Mouse (Mus musculus) embryonic fibroblast, embryonic 13.5 days (primary cell): ENCODE data around the gene Haus2. TPM values are rescaled to one million over a fixed set of nuclear protein-coding genes. Genes with fewer than 3 reads are reported as not detected.
"Not testable (repeated sequence)": the region's sequence is repeated elsewhere in the genome, so short reads cannot be mapped to it uniquely, and the experiment has no call there.

Experiments used
- H3K27ac ChIP-seq: 2 replicates; pipeline ENCODE4 v1.5.1; 2012; ENCODE audit warnings: low read length, control low read depth, inconsistent platforms; ENCODE audit not compliant: insufficient read depth
- H3K4me1 ChIP-seq: 2 replicates; pipeline ENCODE4 v1.6.1; 2011; ENCODE audit warnings: low read length; ENCODE audit not compliant: control insufficient read depth, insufficient read depth
- H3K4me3 ChIP-seq: 2 replicates; pipeline ENCODE4 v1.5.1; 2011; ENCODE audit warnings: mild to moderate bottlenecking, control low read depth, low read length; ENCODE audit not compliant: insufficient read depth
- CTCF ChIP-seq: IDR thresholded peaks from 2 replicates; pipeline ENCODE4 v1.5.1; 2011; ENCODE audit warnings: mild to moderate bottlenecking, control low read depth, low read length, moderate library complexity, borderline replicate concordance; ENCODE audit not compliant: insufficient read depth
- POLR2A ChIP-seq: IDR thresholded peaks from 2 replicates; pipeline ENCODE4 v1.6.1; 2011; ENCODE audit warnings: low read depth, mild to moderate bottlenecking, control low read depth, low read length, moderate library complexity
- polyA plus RNA-seq: library from polyadenylated mRNA; stranded (reverse); fragments of >200 nt; gene quantifications from 2 replicates; pipeline ENCODE4 v1.2.4, GENCODE M21; 2011; ENCODE audit warnings: low read depth; ENCODE audit not compliant: missing spikeins, insufficient read length

The Haus2 gene
- polyA plus RNA-seq, 1 experiment = 26.0 TPM

DNA sequence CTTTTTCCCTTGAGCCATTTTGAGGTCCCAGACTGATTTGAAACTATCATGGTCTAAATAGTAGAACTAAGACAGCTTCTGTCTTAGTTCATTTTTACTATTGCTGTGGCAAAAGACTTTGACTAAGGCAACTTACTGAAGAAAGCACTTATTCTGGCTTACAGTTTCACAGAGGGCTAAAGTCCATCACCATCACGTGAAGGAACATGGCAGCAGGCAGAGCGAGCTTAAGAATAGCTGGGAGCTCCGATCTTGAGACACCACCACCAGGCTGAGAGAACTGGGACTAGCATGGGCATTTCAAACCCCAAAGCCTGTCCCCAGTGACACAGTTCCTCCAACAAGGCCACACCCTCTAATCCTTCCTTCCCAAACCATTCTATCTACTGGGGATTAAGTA is 38.1 kb upstream of the Haus2 start:
- TF ChIP-seq CTCF (no peak), POLR2A (no peak)
- peaks cover 2% of the 10 kb centered on the region; the same call in 1 of the 2 replicates for H3K4me1 ChIP-seq
- H3K4me3 ChIP-seq = no peak overlapping the region
- H3K27ac ChIP-seq = no peak overlapping the region

DNA sequence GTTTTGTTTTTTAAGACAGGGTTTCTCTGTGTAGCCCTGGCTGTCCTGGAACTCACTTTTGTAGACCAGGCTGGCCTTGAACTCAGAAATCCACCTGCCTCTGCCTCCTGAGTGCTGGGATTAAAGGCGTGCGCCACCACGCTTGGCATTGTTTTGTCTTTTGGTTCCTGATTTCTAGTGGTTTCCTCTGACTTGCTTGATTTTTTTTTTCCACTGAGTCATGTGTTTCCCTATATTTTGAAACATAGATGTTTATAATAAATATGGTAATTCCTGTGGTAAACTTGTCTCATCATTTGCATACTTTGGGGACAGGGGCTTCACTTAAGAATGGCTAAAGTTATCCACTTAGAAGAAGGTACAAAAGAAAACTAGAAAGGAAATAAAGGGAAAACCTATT is 37.0 kb upstream of the Haus2 start:
- H3K4me3 ChIP-seq, H3K4me1 ChIP-seq, H3K27ac ChIP-seq: not testable (repeated sequence)

DNA sequence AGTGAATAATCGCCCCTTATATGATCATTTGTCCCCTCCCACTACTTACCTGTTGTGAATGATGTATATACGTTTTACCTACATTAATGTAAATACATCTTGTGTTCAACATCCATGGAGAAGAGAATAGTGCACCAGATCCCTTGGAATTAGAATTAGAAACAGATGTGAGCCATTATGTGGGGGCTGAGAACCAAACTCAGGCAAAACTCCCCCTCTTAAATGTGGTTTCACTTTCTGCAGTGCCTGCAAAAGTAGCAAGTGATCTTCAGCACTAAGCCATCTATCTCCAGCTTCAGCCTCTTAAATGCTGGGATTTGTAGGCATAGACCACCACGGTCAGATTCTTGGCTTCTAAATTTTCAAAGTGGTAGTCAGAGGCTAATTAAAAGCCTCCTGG is 34.1 kb upstream of the Haus2 start:
- Histone ChIP-seq H3K4me3 (no peak overlapping the region), H3K27ac (peak overlapping the region; percentile 57), H3K4me1 (peaks cover 2% of the 10 kb centered on the region; the same call in 1 of the 2 replicates)
- TF ChIP-seq CTCF (no peak), POLR2A (no peak)

GRCm38 (mm10) chr2:120575978-120576377 is 33.2 kb upstream of the Haus2 start:
- H3K4me3 ChIP-seq = no peak overlapping the region
- H3K27ac ChIP-seq = no peak overlapping the region
- H3K4me1 ChIP-seq = peaks cover 2% of the 10 kb centered on the region; the same call in 1 of the 2 replicates
- no peak for TF ChIP-seq CTCF
- no peak for TF ChIP-seq POLR2A

DNA sequence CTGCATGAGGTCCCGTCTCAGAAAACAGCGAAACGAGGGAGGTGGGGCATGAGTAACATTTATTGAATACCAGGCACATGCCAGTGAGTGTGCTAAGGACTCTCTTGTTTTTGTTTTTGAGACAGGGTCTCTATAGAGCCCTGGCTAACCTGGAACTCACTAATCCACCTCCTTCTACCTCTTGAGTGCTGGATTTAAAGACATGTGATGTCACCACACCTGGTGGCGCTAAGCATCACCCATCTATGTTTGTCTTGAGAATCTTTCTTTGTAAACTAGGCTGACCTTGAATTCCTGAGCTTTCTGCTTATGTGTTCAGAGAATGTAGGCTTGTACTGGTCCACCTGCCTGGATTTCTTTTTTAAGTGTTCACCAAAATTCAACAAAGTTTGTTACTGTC is 31.4 kb upstream of the Haus2 start:
- Histone ChIP-seq H3K4me1 (peaks cover 2% of the 10 kb centered on the region; the same call in 1 of the 2 replicates), H3K4me3 (no peak overlapping the region), H3K27ac (no peak overlapping the region)
- TF ChIP-seq POLR2A (no peak), CTCF (no peak)

DNA sequence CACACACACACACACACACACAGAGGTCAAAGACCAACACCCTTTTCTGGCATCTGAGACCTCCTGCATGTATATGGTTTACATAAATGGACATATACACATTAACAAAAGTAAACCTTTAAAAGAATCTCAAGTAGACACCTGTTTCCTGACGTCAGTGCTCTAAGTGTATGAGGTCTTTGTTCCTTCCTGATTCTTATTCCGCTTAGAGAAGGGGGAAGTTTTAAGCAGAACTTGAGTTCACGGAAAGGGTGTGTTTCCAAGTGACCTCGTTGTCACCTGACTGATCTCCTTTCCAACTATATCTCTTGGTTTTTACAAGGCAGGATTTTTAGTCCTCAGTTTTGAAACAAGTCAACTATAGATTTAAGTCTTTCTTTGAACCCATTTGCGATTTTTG is 30.9 kb upstream of the Haus2 start:
- no peak for TF ChIP-seq CTCF
- no peak for TF ChIP-seq POLR2A
- Histone ChIP-seq H3K4me1 (peaks cover 2% of the 10 kb centered on the region; the same call in 1 of the 2 replicates), H3K27ac (no peak overlapping the region), H3K4me3 (no peak overlapping the region)

- Histone ChIP-seq H3K4me1 (no peaks in the 10 kb centered on the region), H3K4me3 (no peak overlapping the region), H3K27ac (no peak overlapping the region)
- TF ChIP-seq POLR2A = no peak
- TF ChIP-seq CTCF = no peak
Measured at GRCm38 (mm10) chr2:120589759-120590158, 19.4 kb upstream of the Haus2 start.

- Histone ChIP-seq H3K4me3 (no peak overlapping the region), H3K27ac (no peak overlapping the region), H3K4me1 (no peaks in the 10 kb centered on the region)
- no peak for TF ChIP-seq CTCF
- no peak for TF ChIP-seq POLR2A
Measured at GRCm38 (mm10) chr2:120592227-120592626, 17.0 kb upstream of the Haus2 start.

GRCm38 (mm10) chr2:120597734-120598133 is 11.4 kb upstream of the Haus2 start:
- TF ChIP-seq POLR2A = no peak
- no peak for TF ChIP-seq CTCF
- H3K4me1 ChIP-seq = no peaks in the 10 kb centered on the region

DNA sequence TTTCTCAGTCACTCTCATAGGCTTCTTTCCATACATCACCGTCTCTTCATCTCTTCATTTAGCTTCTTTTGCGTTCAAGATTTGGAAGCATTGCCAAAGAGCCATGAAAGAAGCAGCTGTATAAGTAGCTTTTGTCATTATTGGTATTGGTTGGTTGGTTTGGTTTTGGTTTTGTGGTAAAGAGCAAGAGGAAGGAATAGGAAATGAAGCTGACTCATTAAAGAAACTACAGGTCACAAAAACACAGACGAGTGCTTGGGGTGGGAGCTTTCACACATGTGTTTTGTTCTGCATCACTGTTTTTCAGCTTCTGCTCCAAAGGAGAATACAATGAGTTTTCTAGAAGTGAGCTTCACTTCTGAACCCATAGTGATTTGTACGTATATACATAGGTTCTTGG is 9.7 kb upstream of the Haus2 start:
- no peak overlapping the region for H3K4me3 ChIP-seq
- H3K4me1 ChIP-seq = no peaks in the 10 kb centered on the region
- no peak overlapping the region for H3K27ac ChIP-seq
- TF ChIP-seq POLR2A (no peak), CTCF (no peak)

More at GRCm38 (mm10) chr2:120597734-120598133, 11.4 kb upstream of the Haus2 start:
- no peak overlapping the region for H3K4me3 ChIP-seq
- no peak overlapping the region for H3K27ac ChIP-seq
